Mouse (Mus musculus): Measurements from ENCODE around the gene Dnah2. TPM values are rescaled to one million over a fixed set of nuclear protein-coding genes. Genes with fewer than 3 reads are reported as not detected.

The Dnah2 gene
- polyA plus RNA-seq, 1 experiment from 2014 or later: 0.36 TPM

DNA sequence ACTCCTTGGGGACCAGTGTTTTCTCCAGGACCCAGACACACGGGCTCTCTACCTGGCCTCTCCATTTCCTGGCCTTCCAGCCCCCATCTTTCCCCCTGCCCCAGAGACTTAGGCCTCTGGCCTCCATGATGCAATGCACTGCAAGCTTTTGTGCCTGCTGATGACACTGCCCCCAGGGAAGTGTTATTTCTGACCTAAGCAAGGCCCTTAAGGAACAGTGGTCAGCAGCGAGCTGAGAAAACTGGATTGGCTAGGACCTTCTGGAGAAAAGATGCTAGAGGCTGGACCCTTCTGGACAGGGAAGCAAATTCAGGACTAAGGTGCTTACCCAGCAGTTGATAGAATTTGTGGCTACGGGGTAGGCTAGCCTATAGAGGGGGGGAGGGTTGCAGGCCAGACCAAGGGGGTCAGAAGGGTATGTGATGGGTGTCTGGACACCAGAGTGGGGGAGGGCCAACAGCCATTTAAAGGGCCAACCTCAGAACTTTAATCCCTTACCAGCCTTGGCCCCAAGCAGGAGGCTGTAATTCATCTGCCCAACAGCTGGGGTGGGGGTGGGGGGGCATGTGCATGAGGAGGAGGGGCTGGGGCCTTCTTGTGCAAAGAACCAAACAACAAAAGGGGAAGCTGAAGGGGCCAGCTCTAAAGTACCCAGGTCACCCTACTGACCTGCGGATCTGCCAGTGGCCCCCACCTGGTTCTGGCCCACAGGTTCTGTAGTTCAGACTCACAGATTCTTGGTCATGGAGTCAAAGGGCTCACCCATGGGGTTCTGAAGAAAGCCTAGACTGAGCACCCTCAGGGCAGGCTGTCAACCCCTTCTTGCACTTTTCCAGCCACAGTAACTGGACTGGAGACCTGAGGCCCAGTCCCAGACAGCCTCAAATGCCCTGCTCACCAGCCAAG is 134.2 kb downstream of the Dnah2 start:
- WGBS: 17% methylated on average over 4 of the region's 4 CpGs
- Histone ChIP-seq H3K4me2 (ENCODE audit: low read length) (peak overlapping the region; percentile 82), H3K4me3 (ENCODE audit: control insufficient read depth in 1 of 2, insufficient read depth in 1 of 2, low read depth in 1 of 2, low read length in 2 of 2) (peak overlapping the region; percentile 63 to 80), H3K4me1 (ENCODE audit: control insufficient read depth in 2 of 2, insufficient read depth in 2 of 2, low read length in 2 of 2) (peaks cover 40 to 53% of the 10 kb centered on the region in 2 experiments), H3K36me3 (ENCODE audit: control insufficient read depth, insufficient read depth, low read length) (peaks cover 16% of the 10 kb centered on the region), H3K27me3 (ENCODE audit: control insufficient read depth, insufficient read depth, low read length) (no peaks in the 10 kb centered on the region), H3K27ac (replicated peaks in 1 of 2; ENCODE audit: control insufficient read depth in 1 of 2, insufficient read depth in 1 of 2, low read depth in 2 of 2, low read length in 2 of 2) (peak overlapping the region; percentile 13 to 98; a peak in 3 of 4 replicates), H3K9me3 (ENCODE audit: control insufficient read depth, low read length) (no peaks in the 10 kb centered on the region), H3K9ac (ENCODE audit: low read length) (peak overlapping the region; percentile 97)
- ATAC-seq (ENCODE audit: insufficient number of reproducible peaks, insufficient read depth, low FRiP score, low read depth): no peak

DNA sequence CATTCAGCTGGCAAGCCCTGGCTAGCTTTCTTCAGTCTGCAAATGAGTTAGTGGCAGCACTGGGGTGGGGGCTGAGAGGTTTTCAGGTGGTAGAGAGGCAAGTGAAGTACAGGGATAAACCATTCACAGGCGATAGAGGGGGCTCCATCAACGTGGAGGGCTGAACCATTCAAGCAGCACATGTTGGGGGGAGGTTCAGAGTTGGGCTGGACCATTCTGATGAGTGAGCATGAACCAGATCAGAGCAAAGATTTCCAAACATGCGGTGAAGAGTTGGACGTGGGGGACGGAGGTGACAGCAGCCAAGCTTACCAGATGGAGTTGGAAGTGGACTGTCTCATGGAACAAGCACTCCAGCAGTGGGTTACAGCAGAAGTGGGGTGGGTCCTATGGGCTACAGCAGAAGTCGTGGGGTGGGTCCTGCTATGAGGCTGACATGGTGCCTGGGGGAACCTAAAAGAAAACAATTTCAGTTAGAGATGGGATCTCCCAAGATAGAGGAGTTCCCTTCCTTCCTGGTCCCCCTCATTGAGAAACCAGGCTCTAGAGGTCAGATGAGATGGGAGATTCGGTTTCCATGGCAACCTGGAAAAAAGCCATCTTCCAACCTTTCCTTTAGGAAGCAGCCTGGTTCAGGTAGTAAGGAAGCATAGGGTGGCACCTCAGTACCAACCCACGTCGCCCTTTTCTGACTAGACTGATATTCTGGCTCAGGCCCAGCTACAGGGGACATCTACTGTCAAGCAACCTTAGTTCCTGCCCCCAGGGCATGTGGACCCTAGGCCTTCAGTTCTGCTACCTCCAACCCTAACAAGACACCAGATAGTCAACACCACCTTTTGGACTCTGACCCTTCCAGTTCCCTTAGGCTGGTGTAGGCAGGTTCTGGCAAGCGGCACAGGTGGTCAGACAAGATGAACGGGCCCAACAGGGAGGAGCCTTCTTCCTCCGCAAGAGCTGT is 135.4 kb downstream of the Dnah2 start, which contains the start of gene Kdm6b:
Gene Kdm6b, minus strand, starts transcription at position 455 of the 961 bp plus-strand sequence.
- H3K9ac ChIP-seq (ENCODE audit: low read length): peak within 1 kb of the TSS; percentile 97
- H3K4me2 ChIP-seq (ENCODE audit: low read length): peak within 1 kb of the TSS; percentile 82
- H3K36me3 ChIP-seq (ENCODE audit: control insufficient read depth, insufficient read depth, low read length): peaks cover 16% of the 10 kb centered on the region
- peaks cover 38 to 48% of the 10 kb centered on the region in 2 experiments for H3K4me1 ChIP-seq (ENCODE audit: control insufficient read depth in 2 of 2, insufficient read depth in 2 of 2, low read length in 2 of 2)
- peak within 1 kb of the TSS in 1 of 2 experiments; percentile 98; a peak in 2 of 4 replicates for H3K27ac ChIP-seq (replicated peaks in 1 of 2; ENCODE audit: control insufficient read depth in 1 of 2, insufficient read depth in 1 of 2, low read depth in 2 of 2, low read length in 2 of 2)
- no peaks in the 10 kb centered on the region for H3K9me3 ChIP-seq (ENCODE audit: control insufficient read depth, low read length)
- no peak for ATAC-seq (ENCODE audit: insufficient number of reproducible peaks, insufficient read depth, low FRiP score, low read depth)
- 45% methylated on average over 12 of the region's 12 CpGs for WGBS
- H3K4me3 ChIP-seq (ENCODE audit: control insufficient read depth in 1 of 2, insufficient read depth in 1 of 2, low read depth in 1 of 2, low read length in 2 of 2): peak within 1 kb of the TSS in 1 of 2 experiments; percentile 63; a peak in 1 of 4 replicates
- no peaks in the 10 kb centered on the region for H3K27me3 ChIP-seq (ENCODE audit: control insufficient read depth, insufficient read depth, low read length)

DNA sequence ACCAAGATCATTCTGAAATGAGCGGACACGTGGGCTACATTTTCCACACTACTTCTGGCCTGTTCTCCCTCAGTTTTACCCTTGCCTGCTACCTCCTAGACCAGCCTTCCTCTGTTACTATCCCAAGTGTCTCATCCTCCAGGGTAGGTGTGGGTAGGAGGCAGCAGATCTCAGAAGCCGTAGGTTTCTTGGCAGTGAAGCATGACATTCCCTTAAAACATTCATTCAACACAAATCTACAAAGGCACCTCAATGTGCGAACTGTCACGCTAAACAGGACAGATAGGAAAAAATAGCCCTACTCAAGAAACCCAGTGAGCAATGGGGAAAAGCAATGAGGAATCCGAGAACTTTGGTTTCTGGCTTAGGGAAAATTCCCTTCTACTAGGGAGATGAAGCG is 136.4 kb downstream of the Dnah2 start:
- 40% methylated on average over 7 of the region's 7 CpGs for WGBS
- Histone ChIP-seq H3K9ac (ENCODE audit: low read length) (peak overlapping the region; percentile 53), H3K27me3 (ENCODE audit: control insufficient read depth, insufficient read depth, low read length) (no peaks in the 10 kb centered on the region), H3K4me1 (ENCODE audit: control insufficient read depth in 2 of 2, insufficient read depth in 2 of 2, low read length in 2 of 2) (peaks cover 41 to 55% of the 10 kb centered on the region in 2 experiments), H3K9me3 (ENCODE audit: control insufficient read depth, low read length) (no peaks in the 10 kb centered on the region), H3K36me3 (ENCODE audit: control insufficient read depth, insufficient read depth, low read length) (peaks cover 23% of the 10 kb centered on the region), H3K4me3 (ENCODE audit: control insufficient read depth in 1 of 2, insufficient read depth in 1 of 2, low read depth in 1 of 2, low read length in 2 of 2) (no peak overlapping the region; a peak in 1 of 4 replicates), H3K27ac (replicated peaks in 1 of 2; ENCODE audit: control insufficient read depth in 1 of 2, insufficient read depth in 1 of 2, low read depth in 2 of 2, low read length in 2 of 2) (peak overlapping the region in 1 of 2 experiments; percentile 98; a peak in 2 of 4 replicates), H3K4me2 (ENCODE audit: low read length) (peak overlapping the region; percentile 26)
- no peak for ATAC-seq (ENCODE audit: insufficient number of reproducible peaks, insufficient read depth, low FRiP score, low read depth)

DNA sequence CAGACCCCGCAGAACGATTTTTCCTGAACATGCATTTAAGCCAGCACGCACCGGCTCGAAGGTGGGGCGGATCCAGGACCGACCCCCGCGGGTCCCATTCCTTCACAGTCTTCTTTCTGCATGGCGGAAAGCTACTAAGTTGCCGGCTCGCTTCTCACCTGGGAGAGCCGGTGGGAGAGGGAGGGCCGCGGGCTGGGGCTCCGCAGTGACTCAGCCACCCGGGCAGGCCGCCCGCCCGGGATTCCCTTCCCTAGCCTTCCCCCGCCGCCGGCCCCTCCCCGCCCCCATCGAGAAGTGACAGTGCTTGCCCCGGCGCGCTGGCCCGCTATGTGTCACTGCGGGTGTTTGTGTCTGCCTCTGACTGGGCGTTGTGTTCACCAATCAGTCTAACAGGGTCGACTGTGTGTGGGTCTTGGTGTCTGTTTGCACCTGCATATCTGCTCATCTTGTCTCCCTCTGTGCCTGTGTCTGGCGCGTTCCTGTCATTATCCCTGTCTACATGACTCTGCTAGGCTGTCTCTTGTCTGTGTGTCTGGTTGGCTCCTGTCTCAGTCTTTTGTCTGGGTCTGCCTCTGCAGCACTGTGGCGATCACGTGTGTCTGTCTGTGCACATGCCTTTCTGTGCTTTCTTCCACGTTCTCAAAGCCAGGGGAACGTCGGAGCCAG is 137.2 kb downstream of the Dnah2 start:
- under 1% methylated on average over 38 of the region's 39 CpGs for WGBS
- Histone ChIP-seq H3K27me3 (ENCODE audit: control insufficient read depth, insufficient read depth, low read length) (no peaks in the 10 kb centered on the region), H3K27ac (replicated peaks in 1 of 2; ENCODE audit: control insufficient read depth in 1 of 2, insufficient read depth in 1 of 2, low read depth in 2 of 2, low read length in 2 of 2) (peak overlapping the region; percentile 94 to 98), H3K9ac (ENCODE audit: low read length) (peak overlapping the region; percentile 94), H3K36me3 (ENCODE audit: control insufficient read depth, insufficient read depth, low read length) (peaks cover 32% of the 10 kb centered on the region), H3K4me1 (ENCODE audit: control insufficient read depth in 2 of 2, insufficient read depth in 2 of 2, low read length in 2 of 2) (peaks cover 37 to 48% of the 10 kb centered on the region in 2 experiments), H3K4me3 (ENCODE audit: control insufficient read depth in 1 of 2, insufficient read depth in 1 of 2, low read depth in 1 of 2, low read length in 2 of 2) (peak overlapping the region; percentile 75), H3K4me2 (ENCODE audit: low read length) (peak overlapping the region; percentile 77), H3K9me3 (ENCODE audit: control insufficient read depth, low read length) (no peaks in the 10 kb centered on the region)
- peak; percentile 23; the same call in 1 of the 2 replicates for ATAC-seq (ENCODE audit: insufficient number of reproducible peaks, insufficient read depth, low FRiP score, low read depth)

DNA sequence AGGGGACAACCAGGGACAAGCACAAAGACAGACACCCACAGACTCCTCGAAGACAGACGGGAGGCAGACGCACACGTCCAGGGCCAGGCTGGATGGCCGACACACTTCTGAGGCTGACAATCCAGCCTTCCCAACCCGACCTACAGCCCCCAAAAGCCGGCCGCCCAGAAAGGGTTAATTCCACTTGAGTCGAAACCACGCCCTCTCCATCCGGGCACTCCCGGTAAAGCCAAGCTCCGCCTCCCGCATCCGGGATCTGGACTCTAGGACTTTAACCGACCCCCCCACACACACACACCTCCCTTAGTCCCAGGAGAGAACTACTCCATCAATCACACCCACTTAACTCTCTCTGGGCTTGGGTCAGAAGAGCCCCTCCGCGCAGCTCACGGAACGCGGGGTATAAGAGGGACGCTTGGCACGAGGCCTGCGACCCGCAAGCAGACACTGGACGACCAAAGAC is 137.8 kb downstream of the Dnah2 start:
- Histone ChIP-seq H3K27ac (replicated peaks in 1 of 2; ENCODE audit: control insufficient read depth in 1 of 2, insufficient read depth in 1 of 2, low read depth in 2 of 2, low read length in 2 of 2) (peak overlapping the region; percentile 98 to 99), H3K4me2 (ENCODE audit: low read length) (peak overlapping the region; percentile 77), H3K9me3 (ENCODE audit: control insufficient read depth, low read length) (no peaks in the 10 kb centered on the region), H3K4me3 (ENCODE audit: control insufficient read depth in 1 of 2, insufficient read depth in 1 of 2, low read depth in 1 of 2, low read length in 2 of 2) (peak overlapping the region; percentile 75), H3K36me3 (ENCODE audit: control insufficient read depth, insufficient read depth, low read length) (peaks cover 37% of the 10 kb centered on the region), H3K27me3 (ENCODE audit: control insufficient read depth, insufficient read depth, low read length) (no peaks in the 10 kb centered on the region), H3K4me1 (ENCODE audit: control insufficient read depth in 2 of 2, insufficient read depth in 2 of 2, low read length in 2 of 2) (peaks cover 37 to 44% of the 10 kb centered on the region in 2 experiments), H3K9ac (ENCODE audit: low read length) (peak overlapping the region; percentile 94)
- under 1% methylated on average over 26 of the region's 26 CpGs for WGBS
- peak; percentile 62 for ATAC-seq (ENCODE audit: insufficient number of reproducible peaks, insufficient read depth, low FRiP score, low read depth)

DNA sequence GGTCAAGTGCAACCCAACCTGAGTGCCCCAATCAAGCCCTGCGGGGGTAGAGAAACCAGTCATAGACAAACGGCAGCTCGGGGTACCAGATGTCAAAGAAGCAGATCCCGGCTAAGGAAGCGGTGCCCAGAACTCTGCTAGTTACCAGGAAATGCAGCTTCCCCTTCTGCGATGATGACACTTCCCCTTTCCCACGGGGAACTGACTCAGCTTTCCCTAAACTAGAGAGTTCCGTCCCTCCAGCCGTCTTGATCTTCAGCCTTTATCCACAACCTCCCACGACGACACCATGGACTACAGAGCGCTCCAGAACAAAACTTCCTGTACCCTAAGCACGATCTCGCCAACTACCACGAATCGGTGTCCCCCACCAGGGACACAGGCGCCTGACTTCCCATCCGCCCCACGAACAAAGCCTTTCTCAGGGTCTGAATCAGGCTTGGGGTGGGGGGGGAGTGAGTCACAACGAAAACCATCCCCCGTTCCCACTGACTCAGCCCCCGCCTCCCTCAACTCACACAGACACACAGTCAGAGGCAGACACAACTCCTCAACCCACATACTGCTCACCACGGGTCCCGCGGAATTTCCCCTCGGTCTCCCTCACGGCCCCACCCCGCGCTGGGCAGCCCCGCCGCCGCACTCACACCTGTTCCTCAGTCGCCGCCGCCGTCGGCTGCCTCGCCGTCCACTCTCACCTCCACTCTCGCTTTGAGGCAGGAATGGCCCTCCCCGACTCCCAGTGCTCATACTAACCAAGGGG is 138.4 kb downstream of the Dnah2 start:
- H3K9ac ChIP-seq (ENCODE audit: low read length): peak overlapping the region; percentile 94
- peak; percentile 0; the same call in 1 of the 2 replicates for ATAC-seq (ENCODE audit: insufficient number of reproducible peaks, insufficient read depth, low FRiP score, low read depth)
- no peaks in the 10 kb centered on the region for H3K27me3 ChIP-seq (ENCODE audit: control insufficient read depth, insufficient read depth, low read length)
- 1% methylated on average over 41 of the region's 41 CpGs for WGBS
- H3K36me3 ChIP-seq (ENCODE audit: control insufficient read depth, insufficient read depth, low read length): peaks cover 44% of the 10 kb centered on the region
- peaks cover 37 to 44% of the 10 kb centered on the region in 2 experiments for H3K4me1 ChIP-seq (ENCODE audit: control insufficient read depth in 2 of 2, insufficient read depth in 2 of 2, low read length in 2 of 2)
- peak overlapping the region; percentile 75 for H3K4me3 ChIP-seq (ENCODE audit: control insufficient read depth in 1 of 2, insufficient read depth in 1 of 2, low read depth in 1 of 2, low read length in 2 of 2)
- H3K27ac ChIP-seq (replicated peaks in 1 of 2; ENCODE audit: control insufficient read depth in 1 of 2, insufficient read depth in 1 of 2, low read depth in 2 of 2, low read length in 2 of 2): peak overlapping the region; percentile 98 to 99
- no peaks in the 10 kb centered on the region for H3K9me3 ChIP-seq (ENCODE audit: control insufficient read depth, low read length)
- peak overlapping the region; percentile 77 for H3K4me2 ChIP-seq (ENCODE audit: low read length)
